Mouse (Mus musculus) limb, embryonic 11.5 days (tissue): Measurements from ENCODE around the gene Caln1. TPM values are rescaled to one million over a fixed set of nuclear protein-coding genes. Genes with fewer than 3 reads are reported as not detected.

Source experiments
- polyA plus RNA-seq: library from polyadenylated mRNA; unstranded; fragments of >200 nt; fragmentation: Nextera tagmentation; extraction: Ambion mirVana; gene quantifications from 2 replicates; pipeline ENCODE4 v1.2.1, GENCODE M21; 2014

Gene Caln1
- polyA plus RNA-seq, 1 experiment from 2014 or later: 0.11 TPM

Other genes starting within 250 kb of the Caln1 start
- gene Kctd7, start 224.6 kb upstream of the Caln1 start, polyA plus RNA-seq: 3.7 and 5.8 TPM in 2 replicates
- gene Rabgef1, start 197.7 kb upstream of the Caln1 start, polyA plus RNA-seq: 23.6 and 23.7 TPM in 2 replicates
- 36.0 and 39.2 TPM in 2 replicates for gene Tmem248, start 152.4 kb upstream of the Caln1 start, polyA plus RNA-seq
- 61.3 and 63.3 TPM in 2 replicates for gene Sbds, start 113.9 kb upstream of the Caln1 start, polyA plus RNA-seq
- 30.5 and 32.6 TPM in 2 replicates for gene Tyw1, start 113.8 kb upstream of the Caln1 start, polyA plus RNA-seq
- gene A330070K13Rik, start 15.2 kb downstream of the Caln1 start, polyA plus RNA-seq: not detected in 2 replicates